Mouse (Mus musculus): Measurements from ENCODE around the gene Ldlrad3.

Ldlrad3 gene

DNA sequence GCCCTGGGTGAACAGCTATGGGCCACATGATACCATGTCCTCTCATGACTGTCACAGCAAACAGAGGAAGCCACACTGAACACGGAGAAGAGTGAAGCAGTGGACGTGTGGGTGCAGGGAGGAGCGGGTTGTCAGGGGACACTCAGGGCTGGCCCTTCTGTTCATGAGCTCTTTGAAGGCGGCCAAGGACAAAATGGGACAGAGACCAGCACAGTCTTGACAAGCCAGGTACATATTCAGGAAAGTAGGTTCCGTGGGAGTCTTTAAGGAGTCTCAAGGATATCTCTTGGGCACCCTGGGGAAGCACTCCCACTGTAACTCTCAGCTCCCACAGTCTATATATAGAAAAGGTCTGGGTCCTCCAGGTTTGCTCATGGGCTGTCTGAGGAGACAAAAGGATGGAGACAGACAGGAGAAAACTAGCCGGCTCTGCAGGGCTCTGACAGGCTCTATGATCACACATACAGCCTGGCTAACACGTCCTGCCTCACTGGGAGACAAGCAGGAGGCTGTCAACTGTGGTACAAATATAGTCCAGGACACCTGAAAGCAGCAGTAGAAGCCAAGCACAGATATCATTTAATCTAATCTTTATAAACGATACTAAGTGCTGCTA, 121.3 kb downstream of the Ldlrad3 start:
- no peak for DNase-seq

DNA sequence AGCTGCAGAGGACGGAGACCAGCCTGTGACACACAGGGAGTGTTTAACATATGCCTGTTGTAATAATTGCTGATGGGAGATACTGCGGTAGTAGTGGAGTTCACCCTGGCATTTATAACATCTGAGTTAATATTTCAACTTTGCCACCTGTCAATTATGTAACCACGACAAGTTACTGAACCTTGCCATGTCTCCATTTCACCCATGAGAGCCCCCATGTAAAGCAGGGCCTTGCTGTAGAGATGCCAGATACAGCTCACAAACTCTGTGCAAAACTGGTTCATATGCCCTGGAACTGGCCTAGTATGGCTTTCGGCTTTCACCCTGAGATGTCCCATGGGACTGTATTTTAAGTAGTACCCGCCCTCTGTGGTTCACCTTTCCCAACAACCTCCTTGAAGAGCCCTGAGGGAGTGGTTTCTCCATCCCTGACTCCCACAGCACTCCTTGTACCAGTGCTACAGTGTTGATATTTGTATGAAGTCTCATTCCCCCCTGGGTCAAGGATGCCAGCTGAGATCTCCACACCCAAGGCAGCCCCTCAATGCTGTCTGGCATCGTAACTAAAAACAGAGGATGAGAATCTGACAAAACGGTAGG, 122.2 kb downstream of the Ldlrad3 start:
- no peak for DNase-seq

DNA sequence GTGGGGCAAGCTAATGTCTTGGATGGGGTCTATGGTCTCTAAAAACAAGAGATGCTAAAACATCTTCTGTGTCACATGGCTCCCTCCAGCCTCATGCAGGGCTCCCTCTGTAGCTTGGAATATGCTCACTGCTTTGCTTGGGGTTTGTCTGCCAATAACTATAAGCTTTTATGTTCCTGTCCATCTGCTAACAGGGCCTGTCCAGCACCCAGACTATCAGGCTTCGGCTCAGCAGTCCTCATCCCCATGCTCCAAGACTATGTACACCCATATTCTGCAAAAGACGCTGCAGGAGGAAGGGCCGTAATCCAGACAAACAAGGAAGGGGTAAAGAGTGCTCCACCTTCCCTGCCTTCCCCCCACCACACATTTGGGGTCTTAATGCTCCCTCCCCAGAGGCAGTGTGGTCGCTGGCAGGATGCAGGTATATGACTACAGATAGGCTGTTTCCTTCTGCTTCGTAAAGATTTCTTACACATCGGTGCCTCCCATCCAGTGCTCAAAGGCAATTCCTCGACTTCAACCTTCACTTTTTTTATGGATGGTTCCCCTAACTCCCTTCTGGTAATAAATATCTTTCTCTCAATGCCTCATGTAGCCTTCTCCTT, 123.2 kb downstream of the Ldlrad3 start:
- peak in 1 of 2 experiments; percentile 45 for DNase-seq

DNA sequence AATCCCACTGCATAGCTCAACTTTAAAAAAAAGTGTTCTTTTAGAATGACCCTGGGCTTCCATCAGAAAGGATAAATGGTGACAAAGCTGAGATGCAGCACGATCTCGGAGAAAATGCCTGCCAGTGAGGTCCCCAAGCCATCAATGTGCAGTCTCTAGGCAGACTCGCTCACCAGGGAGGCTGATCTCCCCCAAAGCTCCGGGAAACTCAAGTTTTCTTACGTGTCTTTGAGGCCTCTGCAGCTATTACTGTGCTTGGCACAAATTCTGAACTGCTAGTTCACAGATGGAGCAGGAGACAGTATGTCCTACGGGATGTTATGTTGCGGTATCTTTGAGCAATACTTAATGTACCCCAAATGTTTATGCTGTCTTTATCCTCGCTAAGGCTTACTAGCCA, 124.3 kb downstream of the Ldlrad3 start:
- DNase-seq, result no peak

DNA sequence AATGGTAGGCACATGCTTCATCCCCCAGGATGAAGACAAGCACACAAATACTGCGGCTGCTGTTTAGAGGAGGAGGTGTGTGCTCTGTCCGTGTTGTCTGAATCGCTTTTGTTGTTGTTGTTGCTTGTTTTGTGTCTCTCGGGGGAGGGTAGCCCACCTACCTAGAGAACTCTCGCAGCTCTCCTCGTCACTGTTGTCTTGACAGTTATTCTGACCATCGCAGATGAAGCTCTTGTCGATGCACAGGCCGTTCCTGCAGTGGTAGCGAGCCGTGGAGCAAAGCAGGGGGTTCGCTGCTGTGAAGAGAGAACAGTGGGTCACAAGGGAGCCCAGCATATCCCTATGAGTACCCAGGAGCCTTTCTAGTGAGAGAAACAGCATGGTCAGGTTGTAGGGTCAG, 128.4 kb downstream of the Ldlrad3 start:
- no peak for DNase-seq

DNA sequence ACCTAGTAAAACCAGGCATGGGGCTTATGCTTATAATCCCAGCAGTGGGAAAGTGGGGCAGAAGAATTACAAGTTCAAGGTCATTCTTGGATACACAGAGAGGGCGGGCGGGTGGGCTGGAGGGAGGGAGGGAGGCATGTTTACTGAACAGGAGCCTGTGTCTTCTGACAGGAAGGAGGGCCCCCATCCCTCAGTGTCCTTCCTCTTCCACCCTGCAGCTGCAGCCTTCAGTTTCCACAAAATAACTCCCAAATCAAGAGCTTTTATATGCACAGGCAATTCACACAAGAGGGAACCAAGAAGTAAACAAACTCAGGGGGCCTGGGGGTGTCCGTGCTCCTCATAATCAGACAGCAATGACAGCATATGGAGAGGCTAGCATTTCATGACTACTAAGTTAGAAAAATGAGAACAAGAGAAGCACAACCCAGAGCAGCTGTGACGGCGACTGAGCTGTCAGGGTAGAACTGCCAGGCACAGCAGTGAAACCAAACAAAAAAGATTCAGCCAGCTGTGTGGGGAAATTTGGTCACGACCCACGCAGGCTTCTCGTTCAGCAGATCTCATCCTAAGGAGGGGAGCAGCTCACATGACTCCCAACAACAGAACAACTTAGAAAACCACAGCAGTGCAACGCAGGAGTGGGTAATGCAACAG, 129.0 kb downstream of the Ldlrad3 start:
- no peak for DNase-seq

DNA sequence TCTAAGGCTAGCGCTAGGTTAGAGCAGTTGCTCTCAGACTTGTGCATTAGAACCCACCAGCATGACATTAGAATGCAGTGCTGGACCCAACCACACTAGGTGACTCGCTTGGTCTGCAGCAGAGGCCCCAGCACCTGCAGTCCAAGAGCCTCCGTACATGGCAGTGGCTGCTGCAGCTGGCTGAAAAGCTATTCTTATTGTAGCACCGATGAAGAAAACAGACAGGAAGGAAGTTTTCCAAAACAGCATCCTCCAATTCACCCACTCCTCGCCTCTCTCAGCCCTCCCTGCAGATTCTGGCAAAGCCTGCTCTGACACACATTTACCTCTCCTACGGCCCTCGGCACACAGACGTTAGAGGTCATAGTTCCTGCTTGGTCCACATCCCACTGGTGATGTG, 130.0 kb downstream of the Ldlrad3 start:
- no peak for DNase-seq

DNA sequence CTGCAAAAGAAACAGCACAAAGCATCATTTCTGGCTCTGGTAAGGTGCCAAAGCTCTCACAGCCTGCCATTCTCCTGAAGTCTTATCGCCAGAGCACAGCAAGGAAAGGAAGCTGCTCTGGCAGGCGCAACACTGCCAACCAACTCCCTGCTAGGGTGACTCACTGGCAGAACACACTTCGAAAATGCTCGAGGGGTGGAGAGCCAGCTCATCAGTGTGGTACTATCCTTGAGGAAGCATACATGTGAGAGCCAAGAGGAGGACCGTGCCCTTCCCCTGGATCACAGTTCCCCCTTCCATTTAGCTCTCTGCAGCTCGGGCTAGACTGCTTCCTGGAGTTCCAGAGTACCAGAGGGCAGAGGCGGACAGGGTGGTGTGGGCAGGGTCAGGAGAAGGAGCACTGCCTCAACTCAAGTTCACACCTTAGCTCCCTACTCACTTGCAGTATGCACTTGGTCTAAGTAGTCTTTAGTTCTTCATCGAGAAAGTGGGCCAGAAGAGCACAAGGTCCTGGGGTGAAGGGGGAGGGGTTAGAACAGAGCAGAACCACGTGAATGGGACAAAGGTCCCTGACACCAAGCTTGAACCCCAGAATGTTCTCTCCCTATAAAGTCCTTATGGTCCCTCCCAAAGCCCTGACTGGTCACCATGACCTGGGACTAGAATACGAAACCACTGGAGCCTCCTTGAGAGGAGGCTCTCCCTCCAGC, 133.1 kb downstream of the Ldlrad3 start:
- peak; percentile 88 for DNase-seq

DNA sequence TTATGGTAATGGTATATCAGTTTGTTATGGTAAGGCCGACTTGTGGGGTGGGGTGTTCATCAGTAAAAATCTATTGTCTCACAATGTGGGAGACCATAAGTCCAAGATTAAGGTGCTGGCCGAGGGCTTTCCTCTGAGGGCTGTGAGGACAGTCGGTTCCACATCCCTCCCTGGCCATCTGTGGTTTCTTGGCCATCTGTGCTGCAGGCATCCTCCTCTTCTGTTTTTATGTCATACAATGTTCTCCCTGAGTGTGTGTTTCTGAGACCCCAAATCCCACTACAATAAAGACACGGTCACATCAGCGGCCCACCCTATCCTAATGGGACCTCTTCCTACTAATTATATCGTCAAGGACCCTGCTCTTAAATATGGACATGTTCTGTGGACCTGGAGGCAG, 133.8 kb downstream of the Ldlrad3 start:
- peak; percentile 67 to 77 for DNase-seq

DNA sequence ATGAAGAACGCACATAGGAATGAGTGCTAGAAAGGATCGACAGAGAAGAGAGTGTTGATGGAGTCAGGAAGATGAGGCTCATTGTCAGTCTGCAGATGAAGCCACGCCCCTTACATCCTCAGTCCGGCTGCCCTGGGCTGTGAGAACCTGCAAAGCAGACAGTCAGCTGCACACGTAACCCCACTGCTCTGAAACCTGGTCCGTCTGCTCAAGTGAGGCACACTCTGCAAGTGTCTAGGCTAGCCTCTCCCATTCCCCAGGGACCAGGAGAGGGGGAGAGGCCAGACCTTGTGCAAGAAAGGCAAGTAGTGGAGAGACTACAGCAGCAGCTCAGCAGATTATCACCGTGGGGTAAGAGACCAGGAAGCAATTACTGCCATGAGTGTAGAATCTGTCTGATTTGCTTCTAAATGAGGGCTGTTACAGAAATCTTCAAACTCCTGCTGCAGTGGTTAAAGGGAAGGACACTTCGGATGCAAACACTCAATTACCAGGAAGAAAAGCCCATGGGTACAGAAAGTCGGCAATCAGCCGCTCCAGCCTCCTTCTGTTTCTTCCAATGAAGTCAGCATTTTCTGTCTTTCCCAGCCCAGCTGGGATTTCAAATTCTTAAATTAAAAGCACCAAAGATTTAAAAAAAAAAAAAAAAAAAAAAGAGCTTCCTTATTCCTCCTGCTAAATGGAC, 136.2 kb downstream of the Ldlrad3 start:
- no peak for DNase-seq

DNA sequence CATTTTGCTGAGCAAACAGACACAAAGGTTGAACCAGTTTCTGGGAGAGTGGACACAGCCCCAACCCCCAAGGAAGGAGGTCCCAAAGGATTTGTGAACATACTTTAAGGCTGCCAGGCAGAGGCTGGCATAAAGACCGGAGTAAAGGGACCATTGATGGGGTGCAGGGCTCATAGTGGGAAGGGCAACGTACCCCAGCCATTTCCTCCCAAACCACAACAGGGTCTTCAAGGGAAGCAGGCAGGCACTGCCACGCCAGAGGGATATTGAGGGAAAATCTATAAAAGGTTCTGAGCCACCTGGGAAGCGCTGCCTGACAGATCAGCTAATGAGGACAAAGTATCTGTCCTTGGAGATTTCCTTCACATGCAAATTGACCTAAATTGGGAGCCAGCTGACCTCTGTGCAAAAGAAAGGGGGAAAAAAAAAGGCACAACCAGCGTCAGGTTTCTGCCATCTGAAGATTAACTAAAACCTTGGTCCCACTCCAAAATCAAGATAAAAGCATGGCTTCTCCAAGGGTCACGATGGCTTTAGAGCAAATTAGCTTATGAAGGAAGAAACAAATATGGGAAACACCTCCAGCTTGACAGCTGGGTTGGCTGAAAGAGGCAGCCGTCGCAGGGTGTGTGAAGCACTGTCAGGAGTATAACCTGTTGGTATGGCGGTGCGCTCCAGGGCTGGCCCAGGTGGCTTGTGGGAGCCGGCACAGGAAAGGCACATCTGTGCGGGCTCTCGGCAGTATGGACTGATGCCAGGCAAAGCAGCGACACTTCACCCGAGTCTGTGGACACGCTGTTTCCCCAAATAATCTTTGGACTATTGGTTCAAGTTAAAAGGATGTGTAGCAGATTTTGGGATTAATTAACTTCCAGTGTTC, 137.6 kb downstream of the Ldlrad3 start:
- DNase-seq, result no peak

DNA sequence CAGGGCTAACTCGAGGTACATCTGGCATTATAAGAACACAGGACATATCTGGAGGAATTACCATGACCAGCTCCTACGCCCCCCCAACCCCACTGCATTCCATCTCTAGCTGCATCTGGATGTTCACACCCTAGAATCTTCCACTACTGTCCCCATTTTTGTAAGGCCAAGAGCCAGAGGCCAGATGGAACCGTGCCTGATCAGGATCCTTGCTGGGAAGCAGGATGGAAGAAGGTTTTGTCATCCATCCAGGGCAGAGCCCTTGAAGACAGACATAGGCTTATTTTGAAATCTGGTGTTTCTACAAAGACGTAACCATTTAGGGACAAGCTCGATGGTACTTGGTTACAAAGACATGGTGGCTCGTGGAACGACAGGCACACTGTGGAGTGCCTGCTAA, 139.7 kb downstream of the Ldlrad3 start:
- DNase-seq, result peak; percentile 51 to 56

DNA sequence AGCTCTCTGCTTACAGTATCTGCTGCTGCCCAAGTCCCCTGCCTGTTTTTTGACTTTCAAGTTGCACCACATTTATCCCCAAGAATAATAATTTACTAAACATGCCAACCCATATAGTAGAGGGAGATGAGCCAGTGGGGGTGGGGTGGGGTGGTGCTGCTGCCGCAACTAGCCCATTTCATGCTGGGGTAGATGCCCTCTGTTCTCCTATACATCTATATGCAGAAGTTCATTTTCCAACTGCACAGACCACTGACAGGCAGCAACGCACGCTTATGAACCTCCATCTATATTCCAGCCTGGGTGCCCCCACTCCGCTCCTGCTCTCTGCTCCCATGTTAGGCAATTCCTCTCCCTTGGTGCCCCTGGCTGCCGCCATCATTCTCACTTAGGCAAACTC, 145.7 kb downstream of the Ldlrad3 start:
- DNase-seq, result no peak

DNA sequence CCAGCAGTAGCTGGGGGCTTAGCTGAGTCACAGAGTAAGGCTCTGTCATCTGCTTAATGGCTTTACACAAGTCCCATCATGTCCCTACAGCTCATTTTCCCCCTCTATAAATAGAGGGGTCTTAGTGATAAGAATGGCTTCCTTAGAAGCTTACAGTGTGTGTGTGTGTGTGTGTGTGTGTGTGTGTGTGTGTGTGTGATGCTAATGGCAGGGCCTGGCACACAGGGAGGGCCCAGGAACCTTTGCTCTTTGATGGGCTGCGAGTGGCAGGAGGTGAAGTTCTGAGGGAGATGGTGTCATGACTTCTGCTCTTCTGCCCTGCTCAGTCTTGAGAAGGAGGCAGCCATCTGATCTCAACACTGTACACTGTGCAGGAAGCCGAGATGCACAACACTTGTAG, 146.2 kb downstream of the Ldlrad3 start:
- DNase-seq, result no peak

DNA sequence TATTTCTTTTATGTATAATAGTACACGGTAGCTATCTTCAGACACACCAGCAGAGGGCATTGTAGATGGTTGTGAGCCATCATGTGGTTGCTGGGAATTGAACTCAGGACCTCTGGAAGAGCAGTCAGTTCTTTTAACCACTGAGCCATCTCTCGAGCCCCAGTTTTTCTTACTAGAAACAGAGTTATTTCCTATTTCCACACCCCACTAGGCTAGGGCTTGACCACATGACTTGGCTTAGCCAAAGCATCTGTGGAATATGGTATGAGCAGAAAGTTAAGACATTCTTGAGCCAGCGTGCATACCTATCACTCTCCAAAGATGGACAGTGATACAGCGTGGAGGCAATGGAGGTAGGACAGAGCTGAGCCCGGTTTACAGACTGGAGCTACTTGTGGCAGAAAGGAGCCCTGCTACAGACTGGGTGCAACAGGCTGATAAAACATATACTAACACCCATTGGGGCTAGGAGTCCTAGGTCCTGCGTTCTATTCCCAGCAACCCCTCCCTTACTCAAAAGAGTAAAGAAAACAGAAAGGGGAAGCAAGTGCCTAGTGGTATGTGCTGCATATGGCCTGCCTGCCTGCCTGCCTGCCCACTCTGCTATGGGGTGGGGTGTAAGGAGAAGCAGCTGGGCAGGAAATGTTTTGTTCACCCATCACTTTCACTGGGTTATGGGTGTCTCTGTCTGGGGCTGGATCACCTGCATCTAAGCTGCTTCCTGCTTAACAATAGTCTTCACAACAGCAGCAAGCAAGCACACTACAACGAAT, 147.1 kb downstream of the Ldlrad3 start:
- no peak for DNase-seq

DNA sequence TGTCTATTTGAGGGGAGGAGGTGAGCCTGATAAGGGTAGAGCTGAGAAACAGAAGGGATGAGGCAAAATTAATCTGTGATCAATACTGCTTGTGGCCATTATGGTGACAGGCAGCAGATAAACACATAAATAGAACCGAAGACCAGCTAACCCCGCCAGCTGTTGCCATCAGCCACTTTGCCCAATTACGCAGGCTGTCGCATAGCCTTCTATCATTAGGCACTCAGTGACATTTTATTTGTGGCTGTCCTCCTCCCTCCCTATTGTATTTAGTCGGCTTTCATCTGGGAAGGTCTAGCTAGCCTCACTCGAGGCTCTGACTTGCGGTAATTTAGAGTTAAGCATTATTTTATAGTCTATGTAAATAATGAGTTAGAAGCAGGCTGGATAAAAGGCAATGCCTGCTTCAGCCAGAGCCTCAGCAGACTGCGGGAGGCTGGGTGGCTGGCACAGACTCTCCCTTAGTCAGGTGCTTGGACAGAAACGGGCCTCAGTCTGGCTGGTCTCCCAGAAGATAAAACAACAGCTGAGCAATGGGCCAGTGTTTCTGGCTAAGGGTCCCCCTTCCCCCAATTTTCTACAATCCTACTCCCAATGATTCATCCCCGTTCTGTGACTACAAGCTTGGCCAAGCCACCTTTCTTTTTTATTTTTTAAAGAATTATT, 147.8 kb downstream of the Ldlrad3 start:
- DNase-seq, result peak; percentile 90 to 91

DNA sequence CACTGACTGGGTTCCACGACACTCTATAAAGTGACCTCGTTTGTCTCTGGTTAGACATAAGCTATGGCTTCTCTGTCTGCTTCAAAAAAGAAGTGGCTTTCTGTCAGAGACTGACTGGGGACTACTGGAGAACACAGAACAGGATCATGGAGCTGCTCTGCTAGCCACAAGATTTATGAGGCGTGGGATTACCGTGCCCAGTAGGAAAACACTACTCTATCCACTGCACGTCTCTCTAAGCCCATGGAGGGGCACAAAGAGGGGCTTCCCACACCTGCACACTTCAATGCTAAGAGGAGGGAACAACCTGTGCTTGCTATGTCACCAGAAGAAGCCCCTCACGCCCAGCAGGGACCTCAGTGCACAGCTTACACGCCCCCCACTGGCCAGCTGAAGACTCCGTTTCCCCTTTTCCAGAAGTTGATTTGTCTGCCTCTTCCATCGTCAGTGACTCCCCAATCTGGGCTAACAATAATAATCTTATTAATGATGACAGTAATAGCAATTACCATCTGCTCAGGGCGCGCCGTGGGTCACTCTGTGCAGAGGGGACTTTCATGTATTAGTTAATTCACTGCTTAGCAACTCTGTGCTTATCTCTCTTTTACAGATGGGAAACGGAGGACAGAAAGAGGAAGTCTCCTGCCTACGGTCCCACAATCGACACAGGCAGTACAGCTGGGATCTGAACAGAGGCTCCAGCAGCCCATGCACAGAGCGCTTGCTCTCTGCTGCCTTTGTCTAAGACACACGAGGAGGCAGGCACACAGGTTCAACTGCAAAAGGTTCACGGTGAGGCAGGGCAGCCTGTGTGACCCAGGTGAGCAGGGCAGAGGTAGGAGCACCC, 149.3 kb downstream of the Ldlrad3 start:
- no peak for DNase-seq

DNA sequence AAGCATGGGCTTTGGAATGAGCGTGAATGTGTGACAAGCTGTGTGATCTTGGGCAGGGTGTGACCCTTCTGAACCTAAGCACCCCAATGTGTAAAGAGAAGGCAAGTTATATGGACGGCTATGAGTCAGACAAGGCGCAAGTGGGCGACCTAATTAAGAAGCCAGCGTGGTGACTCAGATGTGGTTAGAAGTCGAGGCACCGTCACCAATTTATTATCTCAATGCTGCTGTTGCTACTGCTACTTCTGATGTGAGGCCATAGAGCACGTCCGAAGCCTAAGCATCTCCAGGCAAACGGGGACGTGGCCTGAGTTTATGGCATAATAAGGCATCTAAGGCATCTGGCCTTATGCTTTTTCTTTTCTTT, 151.7 kb downstream of the Ldlrad3 start:
- DNase-seq, result no peak

DNA sequence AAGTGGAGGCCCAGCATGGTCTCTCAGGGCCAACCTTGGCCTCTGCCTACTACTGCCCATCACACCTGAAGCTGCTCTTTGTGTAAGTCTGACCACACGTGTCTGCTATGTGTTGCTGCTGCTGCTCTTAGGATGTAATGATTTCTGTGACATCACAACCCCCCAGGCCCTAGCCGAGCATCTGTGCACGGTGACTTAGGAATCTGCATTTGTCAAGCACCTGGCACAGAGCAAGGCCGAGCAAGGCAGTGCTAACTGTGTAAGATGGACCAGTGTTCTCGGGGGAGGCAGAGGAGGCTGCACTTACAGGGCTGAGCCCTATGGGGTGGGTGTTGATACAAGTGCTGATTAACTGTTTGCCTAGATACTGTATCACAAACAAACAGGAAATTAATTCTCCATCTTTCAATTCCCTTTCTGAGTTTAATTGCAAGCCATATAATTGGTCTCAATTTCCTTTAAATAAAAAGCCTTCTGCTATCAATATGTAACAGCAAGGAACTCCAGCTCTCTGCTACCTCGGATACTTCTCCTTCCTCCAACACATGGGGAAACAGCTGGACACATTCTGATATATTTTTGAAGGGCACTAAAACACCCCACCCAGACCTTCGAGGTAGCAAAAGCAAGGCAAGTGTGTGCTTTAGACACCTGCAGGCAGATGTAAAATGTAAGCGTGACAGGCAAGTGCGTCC, 152.2 kb downstream of the Ldlrad3 start:
- no peak for DNase-seq

Data from cerebellum, postnatal 14 days (tissue).